Mouse (Mus musculus): ENCODE data around the gene Gcnt7.

Gcnt7 gene

DNA sequence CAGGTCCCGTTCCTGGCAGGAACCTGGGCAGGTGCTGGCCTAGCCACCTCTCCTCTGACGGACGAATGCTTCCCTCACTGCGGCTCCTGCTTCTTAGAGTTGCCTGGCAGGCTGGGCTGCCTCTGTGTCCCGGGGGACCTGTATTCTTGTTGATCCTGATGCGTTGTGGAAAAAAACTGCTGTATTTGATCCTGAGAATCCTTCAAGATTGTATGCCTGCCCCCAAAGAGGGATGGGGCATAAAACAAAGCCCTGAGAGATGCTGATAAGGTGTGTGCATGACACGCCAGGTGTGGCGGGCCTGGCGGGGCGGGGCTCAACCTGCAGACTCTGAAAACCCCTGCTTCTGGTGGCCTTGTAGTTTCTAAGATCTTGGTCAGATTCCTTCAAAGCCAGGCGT, at the start of gene Gcnt7:
Gene Gcnt7, minus strand, starts transcription at position 101 of the 400 bp plus-strand sequence.
- no peak for DNase-seq

DNA sequence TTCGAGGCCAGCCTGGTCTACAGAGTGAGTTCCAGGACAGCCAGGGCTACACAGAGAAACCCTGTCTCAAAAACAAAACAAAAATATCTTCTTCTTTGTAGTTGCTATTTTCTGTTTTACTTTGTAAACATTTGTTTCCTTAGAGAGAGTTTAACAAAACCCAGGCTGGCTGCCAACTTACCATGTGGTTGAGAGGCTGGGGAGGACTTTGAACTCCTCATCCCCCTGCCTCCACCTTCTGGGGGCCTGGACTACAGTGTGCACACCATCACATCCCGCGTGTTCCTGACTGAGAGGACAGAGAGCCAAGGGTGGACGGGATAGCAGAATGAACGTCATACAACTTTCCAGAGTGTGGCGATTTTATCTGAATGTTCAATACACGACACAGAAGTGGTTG, 47.7 kb upstream of the Gcnt7 start:
- no peak for DNase-seq

DNA sequence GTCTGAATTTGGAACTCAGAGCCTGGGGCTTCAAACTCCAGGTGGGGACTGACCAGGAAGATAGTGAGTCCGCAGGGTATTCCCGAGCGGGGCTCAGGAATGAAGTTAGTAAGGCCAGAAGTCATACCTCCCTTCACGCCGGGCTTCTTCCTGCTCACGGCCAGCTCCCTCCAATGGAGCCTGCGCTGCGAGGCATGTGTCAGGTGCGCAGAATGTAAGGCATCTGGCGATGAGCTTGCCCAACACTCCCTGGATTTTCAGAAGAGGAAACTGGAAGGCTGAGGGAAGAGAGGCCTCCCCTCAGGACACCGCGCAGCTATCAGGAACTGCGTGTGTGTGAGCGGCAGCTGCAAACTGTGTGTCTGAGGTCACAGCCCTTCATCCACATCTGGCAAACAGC, 43.8 kb upstream of the Gcnt7 start:
- no peak for DNase-seq

DNA sequence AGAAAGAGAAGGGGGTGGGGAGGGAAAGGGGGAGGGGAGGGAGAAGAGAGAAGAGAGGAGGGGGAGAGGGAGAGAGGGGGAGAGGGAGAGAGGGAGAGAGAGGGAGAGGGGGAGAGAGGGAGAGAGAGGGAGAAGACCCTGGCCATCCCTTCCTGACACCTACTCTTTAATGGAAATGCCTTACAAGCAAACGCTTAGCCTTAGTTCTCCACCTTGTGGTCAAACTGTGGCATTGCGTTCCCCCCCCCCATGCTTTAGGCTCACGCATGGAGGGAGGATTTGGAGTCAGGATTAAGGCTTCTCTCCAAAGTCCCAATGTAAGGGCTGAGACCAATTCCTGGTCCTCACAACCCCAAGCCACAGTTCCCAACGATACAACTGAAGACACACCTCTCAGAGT, 42.9 kb upstream of the Gcnt7 start:
- DNase-seq: no peak

DNA sequence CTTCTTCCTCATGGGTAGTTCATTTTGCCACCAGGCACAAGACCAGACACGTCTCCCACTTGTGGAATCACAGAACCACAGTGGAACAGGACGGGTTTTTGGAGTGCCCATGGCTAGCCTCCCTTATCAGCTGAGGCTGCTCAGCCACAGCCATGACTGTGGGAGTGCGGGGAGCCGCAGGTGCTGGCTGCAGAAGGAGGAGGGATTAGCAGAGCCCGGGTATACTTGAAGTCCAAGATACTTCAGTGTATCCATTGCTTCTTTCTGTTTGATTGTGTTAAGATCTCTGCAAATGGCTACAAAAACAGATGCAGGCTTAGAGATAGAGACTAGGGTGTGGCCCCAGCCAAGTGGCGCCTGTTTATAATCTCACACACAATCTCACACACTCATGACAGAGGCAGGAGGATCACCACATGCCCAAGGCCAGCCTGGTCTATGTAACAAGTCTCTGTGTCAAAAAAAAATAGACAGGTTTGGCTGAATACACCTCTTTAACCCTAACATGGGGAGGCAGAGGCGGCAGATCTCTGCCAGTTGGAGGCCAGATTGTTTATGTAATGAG, 42.4 kb upstream of the Gcnt7 start:
- no peak for DNase-seq

DNA sequence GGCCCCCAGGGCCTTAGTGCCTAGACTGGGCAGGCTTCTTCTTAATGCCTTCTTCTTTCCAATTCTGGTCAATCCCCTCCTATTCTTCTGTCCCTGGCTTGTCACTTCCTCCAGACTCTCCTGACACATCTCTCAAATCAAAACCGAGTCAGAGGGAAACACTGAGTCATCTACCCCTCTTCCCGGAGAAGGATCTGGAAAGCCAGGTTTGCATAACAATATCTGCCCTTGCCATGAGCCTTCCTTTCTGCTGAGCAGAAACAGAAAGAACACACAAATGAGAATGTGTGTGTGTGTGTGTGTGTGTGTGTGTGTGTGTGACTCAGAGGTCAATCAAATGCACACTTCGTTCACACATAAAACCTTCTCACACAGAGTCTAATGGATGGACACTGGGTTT, 40.4 kb upstream of the Gcnt7 start:
- DNase-seq: no peak

DNA sequence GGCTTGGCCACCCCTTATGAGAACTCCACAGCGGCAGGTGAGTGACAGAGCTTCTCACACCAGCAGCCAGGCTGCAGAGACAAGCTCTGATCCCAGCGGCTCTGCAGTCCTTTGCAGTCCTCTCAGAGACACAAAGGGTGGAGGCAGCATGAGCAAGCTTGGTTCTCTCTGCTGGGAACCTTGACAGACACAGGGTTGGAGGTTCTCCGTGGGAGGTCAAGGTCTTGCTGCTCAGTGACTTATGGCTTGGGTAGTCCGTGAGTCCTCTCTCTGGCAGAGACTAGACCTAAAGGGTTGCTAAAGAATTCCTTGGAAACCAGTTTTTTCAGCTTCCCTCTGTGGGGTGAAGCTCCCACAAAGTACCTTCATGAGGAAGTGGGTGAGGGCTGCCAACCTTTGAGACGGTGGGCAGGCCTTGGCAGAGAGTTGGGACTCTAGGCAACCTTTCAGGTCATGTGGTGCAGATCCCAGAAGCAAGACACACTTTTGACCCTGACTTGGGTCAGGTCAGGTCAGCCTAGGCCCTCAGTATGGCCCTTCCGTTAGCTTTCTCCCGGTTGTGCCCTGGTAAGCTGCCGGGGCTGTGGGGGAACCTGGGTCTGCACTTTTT, 38.4 kb upstream of the Gcnt7 start:
- no peak for DNase-seq

DNA sequence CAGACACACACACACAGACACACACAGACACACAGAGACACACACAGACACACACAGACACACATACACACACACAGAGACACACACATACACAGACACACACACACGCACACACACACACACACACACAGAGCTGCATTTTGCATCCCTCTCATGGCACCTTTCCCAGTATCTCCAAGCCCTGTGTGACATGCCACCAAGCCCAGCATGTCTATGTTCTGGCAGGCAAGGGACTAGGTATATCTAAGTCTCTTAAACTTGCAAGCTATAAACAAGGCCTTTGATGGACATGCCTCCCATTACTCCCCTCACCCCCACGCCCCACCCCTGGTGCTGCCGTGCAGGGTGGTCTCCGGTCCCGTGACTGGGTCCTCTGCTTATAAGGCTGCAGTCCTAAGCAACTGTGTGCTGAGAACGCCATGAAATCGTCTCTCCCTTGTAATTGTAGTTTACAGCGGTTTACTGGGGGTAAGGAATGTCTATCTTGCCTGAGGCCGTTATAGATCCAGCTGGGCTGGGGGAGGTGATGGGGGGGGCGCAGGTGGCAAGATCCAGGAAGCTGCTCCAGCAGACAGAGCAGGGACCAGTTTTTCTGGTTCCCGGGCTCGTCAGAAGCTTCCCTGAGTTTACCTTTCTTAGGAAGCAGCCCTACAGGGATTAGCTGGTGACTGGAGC, 26.4 kb upstream of the Gcnt7 start:
- DNase-seq: no peak

DNA sequence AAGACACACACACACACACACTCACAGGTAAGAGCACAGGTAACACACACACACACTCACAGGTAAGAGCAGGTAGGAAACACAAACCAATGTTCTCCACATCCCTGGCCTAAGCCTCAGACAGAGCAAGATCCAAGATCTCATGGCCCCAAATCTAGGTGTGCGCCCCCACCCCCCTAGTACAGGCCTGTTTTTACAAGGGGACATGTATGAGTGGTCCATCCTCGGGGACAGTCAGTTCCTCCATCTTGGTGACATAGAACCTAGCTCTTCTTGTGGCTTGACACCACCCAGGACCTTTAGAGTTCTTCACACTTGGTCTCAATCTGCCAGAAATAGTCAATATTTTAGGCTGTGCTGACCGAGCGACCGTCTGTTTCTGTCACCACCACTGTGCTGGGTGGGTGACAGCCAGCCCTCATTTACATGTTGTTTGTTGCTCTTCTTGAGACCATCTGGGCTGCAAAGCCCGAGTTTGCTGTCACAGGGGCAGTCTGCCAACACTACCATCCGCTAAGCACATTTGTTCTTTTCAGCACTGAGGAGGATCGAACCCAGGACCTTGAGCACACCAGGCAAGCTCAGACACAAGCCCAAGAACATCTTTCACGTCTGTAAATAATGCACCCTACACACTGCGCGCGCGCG, 25.5 kb upstream of the Gcnt7 start:
- DNase-seq: no peak

DNA sequence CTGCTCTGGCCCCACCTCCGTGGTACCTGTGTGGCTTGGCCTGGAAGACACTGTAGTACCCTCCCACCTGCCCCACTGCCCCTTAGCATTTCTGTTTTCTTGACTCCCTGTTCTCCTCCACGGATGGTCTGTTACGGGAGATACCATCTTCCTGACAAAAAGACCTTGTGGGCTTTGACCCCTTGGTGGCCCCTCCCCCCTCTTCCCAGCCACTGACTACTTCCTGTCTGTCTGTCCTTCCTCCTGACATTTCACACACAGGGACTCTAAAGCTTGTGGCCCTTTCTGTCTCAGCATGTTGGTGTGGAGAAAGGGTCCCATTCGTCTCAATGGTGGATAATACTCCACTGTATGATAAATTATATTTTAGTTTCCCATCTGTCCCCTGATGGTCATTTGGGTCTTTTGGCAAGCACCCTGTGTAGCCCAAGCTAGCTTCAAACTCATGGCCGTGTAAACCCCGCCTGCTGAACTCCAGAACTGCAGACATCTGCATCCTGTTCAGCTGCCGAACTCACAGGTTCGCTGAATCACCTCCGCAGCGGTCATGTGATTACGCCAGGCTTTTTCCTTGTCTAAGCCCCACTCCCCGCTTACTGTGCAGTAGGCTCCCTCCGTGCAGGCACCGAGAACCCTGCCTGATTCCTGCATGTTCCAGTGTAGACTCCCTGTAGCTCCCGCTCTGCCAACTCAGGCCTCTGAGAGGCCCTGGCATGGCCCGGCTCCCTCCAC, 23.4 kb upstream of the Gcnt7 start:
- no peak for DNase-seq

DNA sequence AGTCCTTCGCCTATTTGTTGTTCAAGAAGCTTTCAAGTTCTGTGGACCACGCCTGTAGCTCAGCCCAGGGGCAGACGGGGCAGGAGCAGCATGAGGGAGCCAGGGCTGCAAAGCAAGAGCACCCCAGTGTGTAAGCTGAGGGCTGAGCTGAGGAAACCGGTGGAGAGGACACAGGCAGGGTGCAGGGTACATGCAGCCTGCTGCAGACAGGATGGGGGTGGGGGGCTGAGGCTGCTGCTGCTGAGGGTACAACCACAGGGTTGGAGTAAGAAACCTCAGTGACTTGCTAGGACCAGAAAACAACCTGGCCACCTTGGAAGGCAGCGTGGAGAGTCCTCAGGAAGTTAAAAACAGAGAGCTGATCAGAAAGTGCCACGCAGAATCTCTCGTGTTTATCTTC, 21.9 kb upstream of the Gcnt7 start:
- no peak for DNase-seq

DNA sequence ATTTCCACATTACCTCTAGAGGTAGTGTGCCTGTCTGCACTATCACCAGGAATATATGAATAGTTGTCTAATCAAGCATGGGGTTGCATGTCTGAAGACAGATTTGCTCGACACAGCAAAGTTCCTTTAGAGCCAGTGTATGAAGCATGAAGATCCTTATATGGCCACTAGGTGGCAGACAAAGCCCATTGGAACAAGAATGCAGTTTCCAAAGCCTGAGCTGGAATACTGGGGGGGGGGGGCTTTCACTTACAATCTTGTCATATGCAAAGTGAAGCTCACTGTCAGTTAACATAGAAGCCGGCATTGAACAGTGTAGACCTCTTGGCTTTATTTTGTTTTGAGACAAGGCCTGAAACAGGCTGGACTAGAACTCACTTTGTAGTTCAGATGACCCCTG, 19.5 kb upstream of the Gcnt7 start:
- no peak for DNase-seq

DNA sequence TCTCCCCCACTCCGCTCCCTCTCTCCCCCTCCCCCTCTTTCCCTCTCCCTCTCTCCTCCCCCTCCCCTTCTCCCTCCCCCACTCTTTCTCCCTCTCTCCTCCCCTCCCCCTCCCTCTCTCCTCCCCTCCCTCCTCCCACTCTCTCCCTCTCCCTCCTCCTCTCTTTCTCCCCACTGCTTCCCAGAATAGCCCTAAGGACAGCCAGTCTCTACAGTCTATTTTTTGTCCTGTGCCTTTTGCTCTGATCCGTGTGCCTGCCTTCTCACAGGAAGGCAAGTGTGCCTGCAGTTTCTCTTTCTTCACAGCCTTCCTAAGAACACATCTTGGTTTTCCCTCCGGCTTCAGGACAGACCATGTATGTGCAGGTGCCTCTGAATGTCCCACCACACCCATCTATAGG, 19.0 kb upstream of the Gcnt7 start:
- DNase-seq: no peak

DNA sequence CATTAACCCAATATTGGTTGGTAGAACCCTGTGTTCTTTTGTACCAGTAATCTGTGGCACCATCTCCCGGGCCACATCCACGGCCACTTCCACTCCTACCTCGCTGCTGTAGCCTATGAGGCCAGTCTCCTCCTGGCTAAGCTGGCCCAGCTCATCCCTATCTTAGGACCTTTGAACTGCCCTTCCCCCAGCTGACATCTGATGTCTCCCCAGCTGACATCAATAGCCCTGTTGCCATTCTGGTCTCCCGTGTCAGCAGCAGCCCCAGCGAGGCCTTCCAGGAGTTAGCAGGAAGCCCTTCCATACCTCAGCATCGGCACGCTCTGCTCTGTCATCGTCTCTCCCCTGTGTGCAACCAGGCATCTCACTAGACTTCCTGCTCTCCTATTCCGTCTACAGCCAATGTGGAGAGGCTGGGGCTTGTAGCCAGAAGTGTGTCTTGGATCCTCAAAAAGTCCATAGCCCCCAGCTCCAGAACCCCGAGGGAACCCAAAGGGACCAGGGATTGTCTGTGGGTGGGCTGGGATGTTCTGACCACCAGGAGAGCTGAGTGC, 18.4 kb upstream of the Gcnt7 start:
- DNase-seq: no peak

DNA sequence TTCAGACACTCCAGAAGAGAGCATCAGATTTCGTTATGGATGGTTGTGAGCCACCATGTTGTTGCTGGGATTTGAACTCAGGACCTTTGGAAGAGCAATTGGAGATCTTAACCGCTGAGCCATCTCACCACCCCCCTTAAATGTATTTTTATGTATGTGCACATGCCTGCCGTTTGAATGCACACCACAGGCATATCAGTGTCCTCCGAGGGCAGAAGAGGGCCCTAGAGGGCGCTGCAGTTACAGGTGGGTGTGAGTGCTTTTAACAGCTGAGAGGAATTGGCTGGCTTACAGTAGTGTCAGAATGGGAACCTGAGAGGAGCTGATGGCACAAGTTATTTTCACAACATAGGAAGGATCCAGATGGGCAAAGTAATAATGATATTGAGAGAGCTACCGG, 16.6 kb upstream of the Gcnt7 start:
- DNase-seq: no peak

DNA sequence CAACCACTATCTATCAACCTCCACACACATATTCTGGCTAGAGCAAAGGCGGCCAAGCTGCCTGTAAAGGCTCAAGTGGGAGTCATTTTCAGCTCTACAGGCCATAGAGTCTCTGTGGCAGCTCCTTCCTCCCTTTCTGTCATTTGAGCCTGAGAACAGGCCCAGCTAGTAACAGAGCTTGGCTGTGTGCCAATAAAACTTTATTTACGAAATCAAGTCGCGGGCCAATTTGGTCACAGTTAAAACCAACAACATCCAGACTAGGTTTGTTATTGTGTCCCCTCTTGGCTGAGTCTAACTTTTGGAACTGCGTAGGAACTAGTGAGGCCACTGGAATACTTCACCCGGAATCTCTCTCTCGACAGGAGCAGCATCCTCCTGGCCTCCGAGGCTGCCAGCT, 15.2 kb upstream of the Gcnt7 start:
- no peak for DNase-seq

DNA sequence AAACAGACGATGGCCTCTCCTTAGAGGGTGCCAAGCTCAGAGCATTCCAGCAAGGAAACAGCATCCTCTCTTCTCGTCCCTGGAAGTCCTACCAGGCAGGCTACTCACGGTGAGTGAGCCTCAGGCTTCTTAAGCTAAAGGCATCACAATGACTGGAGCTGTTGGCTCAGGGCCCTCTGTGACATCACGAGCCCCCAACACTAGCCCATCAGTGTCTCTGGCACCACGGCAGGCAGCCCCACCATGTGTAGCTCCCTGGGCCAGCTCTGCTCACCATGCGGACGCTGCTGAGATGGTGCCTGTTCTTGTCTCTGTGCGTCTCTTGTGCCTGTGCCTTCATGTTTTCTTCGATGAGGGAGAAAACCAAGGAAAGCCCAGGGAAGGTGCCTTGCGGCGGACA, 13.9 kb upstream of the Gcnt7 start, which contains the start of gene Fam209:
Gene Fam209, plus strand, starts transcription at position 203 of the 400 bp plus-strand sequence.
- no peak for DNase-seq

DNA sequence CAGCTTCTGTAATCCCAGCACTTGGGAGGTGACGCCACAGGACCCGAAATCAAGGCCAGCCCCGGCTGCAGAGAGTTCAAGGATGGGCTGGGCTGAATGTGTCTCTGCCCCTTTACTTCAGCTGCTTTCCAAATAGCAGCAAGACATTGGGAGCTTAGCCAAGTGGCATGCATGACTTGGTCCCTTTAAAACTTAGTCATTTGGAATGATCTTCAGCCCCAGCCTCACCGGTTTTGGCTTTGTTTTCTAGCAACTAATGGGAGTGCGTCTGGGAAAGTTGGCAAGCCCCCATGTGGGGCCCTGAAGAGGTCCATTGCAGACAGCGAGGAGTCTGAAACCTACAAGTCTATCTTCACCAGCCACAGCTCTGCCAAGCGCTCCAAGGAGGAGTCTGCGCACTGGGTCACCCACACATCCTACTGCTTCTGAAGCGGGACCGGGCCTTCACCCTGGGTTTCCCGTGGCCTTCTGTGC, 10.0 kb upstream of the Gcnt7 start:
- DNase-seq: no peak

DNA sequence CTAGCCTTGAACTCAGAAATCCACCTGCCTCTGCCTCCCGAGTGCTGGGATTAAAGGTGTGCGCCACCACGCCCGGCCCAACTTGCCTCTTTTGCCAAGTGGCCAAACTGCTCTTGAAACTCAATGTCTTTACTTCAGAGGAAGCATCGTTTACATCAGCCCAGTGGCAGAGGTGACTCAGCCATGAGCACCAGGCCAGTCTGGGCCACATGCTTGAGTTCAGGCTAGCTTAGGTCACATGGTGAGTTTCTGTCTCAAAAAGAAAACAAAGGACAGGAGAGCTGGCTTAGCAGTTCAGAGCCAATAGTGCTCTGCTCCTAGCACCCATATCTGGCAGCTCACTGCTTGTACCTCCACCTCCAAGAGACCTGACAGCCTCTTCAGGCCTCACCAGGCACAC, 8.8 kb upstream of the Gcnt7 start:
- DNase-seq: no peak

DNA sequence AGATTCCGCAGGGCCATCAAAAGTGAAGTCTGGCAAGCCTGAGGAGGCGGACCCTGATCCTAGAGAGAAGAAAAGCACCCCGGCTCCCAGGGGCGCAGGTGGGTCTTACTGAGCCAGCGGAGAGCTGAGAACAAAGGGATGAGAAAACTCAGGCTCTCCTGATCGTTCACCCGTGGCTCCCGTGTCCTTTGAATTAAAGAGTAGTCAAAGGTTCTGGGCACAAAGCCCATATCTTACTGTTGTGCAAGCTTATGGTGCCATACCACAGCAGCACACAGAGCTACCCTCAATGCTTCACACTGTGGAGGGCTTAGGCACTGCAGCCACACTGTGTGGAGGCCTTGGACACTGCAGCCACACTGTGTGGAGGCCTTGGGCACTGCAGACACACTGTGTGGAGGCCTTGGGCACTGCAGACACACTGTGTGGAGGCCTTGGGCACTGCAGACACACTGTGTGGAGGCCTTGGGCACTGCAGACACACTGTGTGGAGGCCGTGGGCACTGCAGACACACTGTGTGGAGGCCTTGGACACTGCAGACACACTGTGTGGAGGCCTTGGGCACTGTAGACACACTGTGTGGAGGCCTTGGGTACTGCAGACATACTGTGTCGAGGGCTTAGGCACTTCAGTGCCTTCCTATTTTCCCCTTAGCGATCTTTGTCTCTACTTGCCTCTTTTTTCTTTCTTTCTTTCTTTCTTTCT, 8.2 kb upstream of the Gcnt7 start:
- DNase-seq: no peak

DNA sequence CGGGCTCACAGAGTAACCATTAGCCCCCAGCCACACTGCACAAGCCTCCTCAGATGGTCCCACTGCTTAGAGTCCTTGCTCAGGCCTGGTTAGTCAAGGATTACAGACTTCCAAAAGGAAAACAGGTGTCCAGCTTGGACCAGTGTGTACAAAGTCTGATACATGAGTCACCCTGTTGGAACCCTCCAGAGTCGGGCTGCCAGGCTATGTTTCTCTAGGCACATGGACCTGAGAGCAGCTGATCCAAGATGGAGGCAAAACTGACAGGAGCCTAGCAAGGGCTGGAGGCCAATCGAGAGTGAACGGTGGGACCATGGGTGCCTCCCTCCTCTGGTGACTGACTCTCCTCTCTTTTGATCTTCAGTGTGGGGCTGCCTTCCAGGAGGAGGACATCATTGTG, 4.4 kb upstream of the Gcnt7 start:
- DNase-seq: no peak

DNA sequence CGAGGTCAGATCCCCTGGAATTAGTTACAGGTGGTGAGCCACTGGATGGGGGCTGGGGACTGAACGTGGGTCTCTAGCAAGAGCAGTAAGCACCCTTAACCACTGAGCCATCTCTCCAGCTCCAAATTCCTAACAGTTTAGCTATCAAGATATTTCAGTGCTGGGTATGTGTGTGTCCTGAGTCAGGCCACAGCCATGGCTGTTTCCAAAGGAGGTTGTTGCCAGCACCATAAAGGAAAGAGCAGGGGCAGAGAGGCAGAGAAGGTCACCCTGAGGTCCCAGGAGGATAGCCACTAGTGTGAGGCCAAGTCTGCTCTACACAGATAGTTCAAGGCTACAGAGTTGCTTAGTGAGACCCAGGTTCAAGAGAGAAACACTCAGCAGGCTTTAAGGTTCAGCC, 2.3 kb upstream of the Gcnt7 start:
- no peak for DNase-seq
